Mouse (Mus musculus): ENCODE results near the gene Phgr1. TPM values are rescaled to one million over a fixed set of nuclear protein-coding genes. Genes with fewer than 3 reads are reported as not detected.

The Phgr1 gene
- polyA plus RNA-seq, 1 experiment, result 4.9 TPM

DNA sequence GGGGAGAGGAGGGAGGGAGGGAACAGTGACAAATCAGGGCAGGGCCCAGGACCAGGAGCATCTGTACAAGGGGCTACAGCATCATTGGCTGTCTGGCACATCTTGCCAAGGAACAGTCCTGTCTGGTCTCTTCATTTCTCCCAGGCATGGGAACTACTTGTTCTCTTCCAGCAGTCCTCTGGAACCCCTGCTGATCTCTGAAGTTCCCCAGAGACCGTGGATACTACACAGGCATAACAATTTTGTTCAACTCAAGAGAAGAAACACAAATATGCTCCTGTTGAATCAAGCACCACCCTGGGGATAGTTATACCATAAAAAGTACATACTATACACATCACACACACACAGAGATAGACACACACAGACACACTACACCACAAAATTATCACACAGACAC, 8.5 kb downstream of the Phgr1 start:
- H3K27ac ChIP-seq (ENCODE audit: control insufficient read depth, insufficient read depth, low read length), result no peak overlapping the region
- H3K36me3 ChIP-seq (ENCODE audit: control insufficient read depth, insufficient read depth, low read length), result no peaks in the 10 kb centered on the region
- H3K4me1 ChIP-seq (replicated peaks; ENCODE audit: control insufficient read depth, insufficient read depth, low read length), result peaks cover 8% of the 10 kb centered on the region; the same call in 1 of the 2 replicates
- 79% methylated on average over 1 of the region's 1 CpGs for WGBS
- no peaks in the 10 kb centered on the region for H3K27me3 ChIP-seq (ENCODE audit: control insufficient read depth, insufficient read depth, low read length)
- DNase-seq, result no peak
- no peak for TF ChIP-seq POLR2A (IDR thresholded peaks at IDR 0.05; ENCODE audit: control insufficient read depth, extremely low read depth, insufficient read depth, low read length, poor library complexity)
- TF ChIP-seq CTCF (IDR thresholded peaks at IDR 0.05; ENCODE audit: borderline replicate concordance, control insufficient read depth, extremely low read depth, insufficient read depth, low read length, poor library complexity), result no peak
- H3K4me3 ChIP-seq (ENCODE audit: control insufficient read depth, insufficient read depth, low read length), result no peak overlapping the region

DNA sequence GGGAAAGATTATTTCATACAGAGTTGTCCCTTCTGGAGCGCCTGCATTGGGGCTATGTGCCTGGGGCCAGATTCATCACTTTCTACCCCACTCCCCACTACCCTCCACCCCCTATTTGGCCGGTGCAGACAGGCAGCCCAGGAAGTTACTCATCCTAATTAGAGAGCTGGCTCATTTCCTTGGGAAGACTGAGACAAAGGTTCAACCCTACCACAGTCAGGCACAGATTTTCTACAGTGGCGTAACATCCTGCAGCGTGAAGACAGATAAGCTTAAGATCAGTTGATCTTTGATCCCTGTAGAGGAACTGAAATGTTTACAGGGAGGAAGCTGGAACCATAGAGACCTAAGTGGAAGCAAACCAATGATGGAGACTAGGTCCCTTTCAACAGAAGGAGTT, 9.7 kb downstream of the Phgr1 start:
- Histone ChIP-seq H3K4me3 (ENCODE audit: control insufficient read depth, insufficient read depth, low read length) (no peak overlapping the region), H3K4me1 (replicated peaks; ENCODE audit: control insufficient read depth, insufficient read depth, low read length) (peaks cover 8% of the 10 kb centered on the region; the same call in 1 of the 2 replicates), H3K27ac (ENCODE audit: control insufficient read depth, insufficient read depth, low read length) (no peak overlapping the region), H3K36me3 (ENCODE audit: control insufficient read depth, insufficient read depth, low read length) (no peaks in the 10 kb centered on the region), H3K27me3 (ENCODE audit: control insufficient read depth, insufficient read depth, low read length) (no peaks in the 10 kb centered on the region)
- WGBS, result 57% methylated on average over 4 of the region's 4 CpGs
- no peak for TF ChIP-seq CTCF (IDR thresholded peaks at IDR 0.05; ENCODE audit: borderline replicate concordance, control insufficient read depth, extremely low read depth, insufficient read depth, low read length, poor library complexity)
- TF ChIP-seq POLR2A (IDR thresholded peaks at IDR 0.05; ENCODE audit: control insufficient read depth, extremely low read depth, insufficient read depth, low read length, poor library complexity), result no peak
- DNase-seq, result no peak

DNA sequence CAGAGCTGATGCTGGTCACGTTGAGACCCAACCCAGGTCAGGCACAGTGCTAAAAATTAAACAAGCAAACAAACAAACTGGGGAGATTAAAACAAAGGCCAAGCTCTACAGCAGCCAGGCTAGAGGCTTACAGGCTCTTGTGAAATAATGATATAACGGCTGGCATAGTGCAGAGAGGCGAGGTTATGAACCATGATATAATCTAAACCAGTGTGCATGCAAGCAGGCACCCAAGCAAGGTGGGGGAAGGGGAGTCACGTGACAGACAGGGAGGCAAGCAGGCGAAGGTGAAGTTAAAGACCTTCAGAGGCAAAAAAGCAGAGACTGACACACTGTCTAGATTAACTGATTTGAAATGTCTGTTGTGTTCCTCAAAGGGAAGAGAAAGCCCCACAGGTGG, 10.5 kb downstream of the Phgr1 start:
- DNase-seq, result no peak
- Histone ChIP-seq H3K27ac (ENCODE audit: control insufficient read depth, insufficient read depth, low read length) (no peak overlapping the region), H3K27me3 (ENCODE audit: control insufficient read depth, insufficient read depth, low read length) (no peaks in the 10 kb centered on the region), H3K4me3 (ENCODE audit: control insufficient read depth, insufficient read depth, low read length) (no peak overlapping the region), H3K4me1 (replicated peaks; ENCODE audit: control insufficient read depth, insufficient read depth, low read length) (peaks cover 8% of the 10 kb centered on the region; the same call in 1 of the 2 replicates), H3K36me3 (ENCODE audit: control insufficient read depth, insufficient read depth, low read length) (no peaks in the 10 kb centered on the region)
- WGBS, result 62% methylated on average over 5 of the region's 5 CpGs
- TF ChIP-seq POLR2A (IDR thresholded peaks at IDR 0.05; ENCODE audit: control insufficient read depth, extremely low read depth, insufficient read depth, low read length, poor library complexity), result no peak
- no peak for TF ChIP-seq CTCF (IDR thresholded peaks at IDR 0.05; ENCODE audit: borderline replicate concordance, control insufficient read depth, extremely low read depth, insufficient read depth, low read length, poor library complexity)

DNA sequence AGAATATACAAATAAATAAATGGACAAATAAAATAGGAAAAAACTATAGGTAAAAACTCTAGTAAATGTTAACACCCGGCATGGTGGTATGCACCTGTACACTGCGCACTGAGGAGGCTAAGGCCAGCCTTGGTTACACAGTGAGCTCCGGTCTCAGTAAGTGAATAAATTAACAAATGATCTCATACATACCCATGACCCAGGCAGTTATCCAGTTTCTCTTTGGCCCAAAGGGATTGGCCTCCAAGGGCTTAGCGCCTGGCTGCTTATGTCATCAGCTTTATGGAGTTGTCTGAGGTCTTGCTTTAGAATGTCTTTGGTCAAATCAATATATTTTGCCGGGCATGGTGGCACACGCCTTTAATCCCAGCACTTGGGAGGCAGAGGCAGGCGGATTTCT, 11.1 kb downstream of the Phgr1 start:
- Histone ChIP-seq H3K27ac (ENCODE audit: control insufficient read depth, insufficient read depth, low read length) (no peak overlapping the region), H3K4me1 (replicated peaks; ENCODE audit: control insufficient read depth, insufficient read depth, low read length) (peaks cover 8% of the 10 kb centered on the region; the same call in 1 of the 2 replicates), H3K36me3 (ENCODE audit: control insufficient read depth, insufficient read depth, low read length) (no peaks in the 10 kb centered on the region), H3K4me3 (ENCODE audit: control insufficient read depth, insufficient read depth, low read length) (no peak overlapping the region), H3K27me3 (ENCODE audit: control insufficient read depth, insufficient read depth, low read length) (no peaks in the 10 kb centered on the region)
- TF ChIP-seq CTCF (IDR thresholded peaks at IDR 0.05; ENCODE audit: borderline replicate concordance, control insufficient read depth, extremely low read depth, insufficient read depth, low read length, poor library complexity) (no peak), POLR2A (IDR thresholded peaks at IDR 0.05; ENCODE audit: control insufficient read depth, extremely low read depth, insufficient read depth, low read length, poor library complexity) (no peak)
- WGBS, result 93% methylated on average over 7 of the region's 7 CpGs
- DNase-seq, result no peak

DNA sequence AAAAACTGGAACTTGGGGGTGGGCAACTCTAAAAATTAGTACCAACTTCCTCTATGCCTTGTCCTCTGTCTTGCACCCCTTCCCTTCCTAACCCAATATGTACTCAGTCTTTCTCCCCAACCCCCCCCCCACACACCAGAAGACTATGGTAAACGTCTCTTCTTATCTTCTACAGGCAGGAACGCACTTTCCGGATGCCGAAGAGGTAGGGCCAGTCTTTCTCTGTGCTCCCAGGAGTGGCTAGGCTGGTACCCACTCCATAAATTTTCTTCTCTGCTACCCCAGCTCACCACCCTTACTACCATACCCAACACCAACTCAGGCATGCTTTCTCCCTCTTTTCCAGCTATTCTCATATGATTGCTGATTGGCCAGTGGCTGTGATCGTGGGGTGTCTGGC, 14.0 kb downstream of the Phgr1 start:
- no peak overlapping the region for H3K27ac ChIP-seq (ENCODE audit: control insufficient read depth, insufficient read depth, low read length)
- 82% methylated on average over 5 of the region's 5 CpGs for WGBS
- no peaks in the 10 kb centered on the region for H3K4me1 ChIP-seq (replicated peaks; ENCODE audit: control insufficient read depth, insufficient read depth, low read length)
- no peak for DNase-seq
- no peaks in the 10 kb centered on the region for H3K36me3 ChIP-seq (ENCODE audit: control insufficient read depth, insufficient read depth, low read length)
- no peak overlapping the region for H3K4me3 ChIP-seq (ENCODE audit: control insufficient read depth, insufficient read depth, low read length)
- H3K27me3 ChIP-seq (ENCODE audit: control insufficient read depth, insufficient read depth, low read length), result no peaks in the 10 kb centered on the region
- no peak for TF ChIP-seq CTCF (IDR thresholded peaks at IDR 0.05; ENCODE audit: borderline replicate concordance, control insufficient read depth, extremely low read depth, insufficient read depth, low read length, poor library complexity)
- TF ChIP-seq POLR2A (IDR thresholded peaks at IDR 0.05; ENCODE audit: control insufficient read depth, extremely low read depth, insufficient read depth, low read length, poor library complexity), result no peak

DNA sequence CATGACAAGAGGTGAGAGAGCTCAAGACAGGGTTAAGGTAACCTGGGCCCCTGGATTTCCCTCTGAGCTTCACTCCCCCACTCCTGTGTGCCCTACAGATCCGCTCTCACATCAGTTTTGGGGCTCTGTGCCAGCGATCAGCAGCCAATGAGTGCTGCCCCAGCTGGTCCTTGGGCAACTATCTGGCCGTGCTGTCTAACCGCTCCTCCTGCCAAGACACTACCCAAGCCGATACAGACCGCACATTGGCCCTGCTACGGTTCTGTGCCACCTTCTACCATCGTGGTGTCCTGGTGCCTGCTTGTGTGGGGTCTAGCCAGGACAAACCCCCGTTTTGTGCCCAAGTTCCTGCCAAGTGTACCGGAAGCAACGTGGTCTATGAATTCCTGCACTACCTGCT, 16.9 kb downstream of the Phgr1 start:
- TF ChIP-seq CTCF (IDR thresholded peaks at IDR 0.05; ENCODE audit: borderline replicate concordance, control insufficient read depth, extremely low read depth, insufficient read depth, low read length, poor library complexity) (no peak), POLR2A (IDR thresholded peaks at IDR 0.05; ENCODE audit: control insufficient read depth, extremely low read depth, insufficient read depth, low read length, poor library complexity) (no peak)
- Histone ChIP-seq H3K4me1 (replicated peaks; ENCODE audit: control insufficient read depth, insufficient read depth, low read length) (no peaks in the 10 kb centered on the region), H3K36me3 (ENCODE audit: control insufficient read depth, insufficient read depth, low read length) (no peaks in the 10 kb centered on the region), H3K4me3 (ENCODE audit: control insufficient read depth, insufficient read depth, low read length) (no peak overlapping the region), H3K27ac (ENCODE audit: control insufficient read depth, insufficient read depth, low read length) (no peak overlapping the region), H3K27me3 (ENCODE audit: control insufficient read depth, insufficient read depth, low read length) (no peaks in the 10 kb centered on the region)
- DNase-seq, result no peak
- WGBS, result 91% methylated on average over 11 of the region's 11 CpGs

DNA sequence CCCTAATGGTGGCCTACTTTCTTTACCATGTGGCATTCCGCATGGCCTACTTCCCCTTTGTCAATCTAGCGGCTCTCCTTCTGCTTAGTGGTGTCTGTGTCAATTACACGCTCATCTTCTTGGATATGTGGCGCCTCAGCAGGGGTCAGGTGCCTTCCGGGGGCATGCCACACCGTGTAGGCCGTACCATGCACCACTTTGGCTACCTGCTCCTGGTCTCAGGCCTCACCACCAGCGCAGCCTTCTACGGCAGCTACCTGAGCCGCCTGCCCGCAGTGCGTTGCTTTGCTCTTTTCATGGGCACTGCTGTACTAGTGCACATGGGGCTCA, 17.6 kb downstream of the Phgr1 start:
- WGBS, result 91% methylated on average over 12 of the region's 12 CpGs
- H3K4me1 ChIP-seq (replicated peaks; ENCODE audit: control insufficient read depth, insufficient read depth, low read length), result no peaks in the 10 kb centered on the region
- no peaks in the 10 kb centered on the region for H3K27me3 ChIP-seq (ENCODE audit: control insufficient read depth, insufficient read depth, low read length)
- H3K36me3 ChIP-seq (ENCODE audit: control insufficient read depth, insufficient read depth, low read length), result no peaks in the 10 kb centered on the region
- TF ChIP-seq POLR2A (IDR thresholded peaks at IDR 0.05; ENCODE audit: control insufficient read depth, extremely low read depth, insufficient read depth, low read length, poor library complexity), result no peak
- H3K27ac ChIP-seq (ENCODE audit: control insufficient read depth, insufficient read depth, low read length), result no peak overlapping the region
- no peak for DNase-seq
- H3K4me3 ChIP-seq (ENCODE audit: control insufficient read depth, insufficient read depth, low read length), result no peak overlapping the region
